ENCODE assay signal across 17 mouse cellular contexts in genomic region chr2:75408016-75408415, GRCm38 (mm10).
"Had no signal": no experiment of that assay in that cellular context is flagged by ENCODE, and none has a peak within 500 bp of the region (broad histone marks: within the 10 kb centered on the region; RNA-seq: fewer than 3 reads in every experiment).

No protein-coding gene starts in this region.

- H3K9me3 ChIP-seq: lung, embryonic 15.5 days; megakaryocyte, embryonic 14.5 days; midbrain, embryonic 12.5 days; midbrain, embryonic 15.5 days; neural tube, embryonic 12.5 days; stomach, embryonic 15.5 days had no signal

- H3K36me3 ChIP-seq: lung, embryonic 15.5 days; midbrain, embryonic 12.5 days; midbrain, embryonic 15.5 days; neural tube, embryonic 12.5 days; stomach, embryonic 15.5 days had no signal

- H3K9ac ChIP-seq: liver, postnatal 0 days; lung, embryonic 15.5 days; midbrain, embryonic 12.5 days; midbrain, embryonic 15.5 days; neural tube, embryonic 12.5 days; stomach, embryonic 15.5 days had no signal

- H3K4me1 ChIP-seq: lung, embryonic 15.5 days; megakaryocyte, embryonic 14.5 days; stomach, embryonic 15.5 days had no signal

- H3K4me3 ChIP-seq: lung, embryonic 15.5 days; megakaryocyte, embryonic 14.5 days; midbrain, embryonic 12.5 days; midbrain, embryonic 15.5 days; neural tube, embryonic 12.5 days; stomach, embryonic 15.5 days had no signal

- H3K27ac ChIP-seq: lung, embryonic 15.5 days; macrophage; midbrain, embryonic 12.5 days; neural tube, embryonic 12.5 days; stomach, embryonic 15.5 days; stomach, postnatal 0 days had no signal

- DNase-seq: liver, postnatal 0 days; lung, adult 2 months; lung, postnatal 14 days; lung, postnatal 36 days; right cerebral cortex, postnatal 14 days; thymus, adult 18-20 months; thymus, postnatal 14 days; thymus, postnatal 36 days had no signal

- H3K27me3 ChIP-seq: lung, embryonic 15.5 days; megakaryocyte, embryonic 14.5 days; midbrain, embryonic 12.5 days; midbrain, embryonic 15.5 days; neural tube, embryonic 12.5 days; stomach, embryonic 15.5 days had no signal

- H3K4me2 ChIP-seq: lung, embryonic 15.5 days; midbrain, embryonic 12.5 days; midbrain, embryonic 15.5 days; neural tube, embryonic 12.5 days; stomach, embryonic 15.5 days had no signal

- ATAC-seq: liver, postnatal 0 days; lung, postnatal 0 days had no signal
